Mouse (Mus musculus): ENCODE data around the gene Snx13.

Gene Snx13

GRCm38 (mm10) chr12:35046999-35047319 lies at the start of gene Snx13:
TSS of gene Snx13 (plus strand) at chr12:35047186.
- peak; percentile 93 for DNase-seq

- DNase-seq: no peak
These were observed 49.3 kb upstream of the Snx13 start for GRCm38 (mm10) chr12:34997597-34998182.

GRCm38 (mm10) chr12:34998778-34999467 lies 48.1 kb upstream of the Snx13 start:
- DNase-seq: no peak

GRCm38 (mm10) chr12:35000323-35000722 lies 46.7 kb upstream of the Snx13 start:
- DNase-seq: no peak

GRCm38 (mm10) chr12:35005748-35006147 lies 41.2 kb upstream of the Snx13 start:
- DNase-seq: no peak

GRCm38 (mm10) chr12:35007851-35008250 lies 39.1 kb upstream of the Snx13 start:
- DNase-seq: no peak

GRCm38 (mm10) chr12:35008340-35009137 lies 38.4 kb upstream of the Snx13 start:
- no peak for DNase-seq

- DNase-seq: no peak
These were observed 35.5 kb upstream of the Snx13 start for GRCm38 (mm10) chr12:35011462-35011861.

GRCm38 (mm10) chr12:35013950-35014349 lies 33.0 kb upstream of the Snx13 start:
- no peak for DNase-seq

GRCm38 (mm10) chr12:35016056-35016455 lies 30.9 kb upstream of the Snx13 start:
- DNase-seq: no peak

GRCm38 (mm10) chr12:35016481-35017250 lies 30.3 kb upstream of the Snx13 start:
- no peak for DNase-seq

- peak; percentile 7 for DNase-seq
These were observed 28.2 kb upstream of the Snx13 start for GRCm38 (mm10) chr12:35018679-35019237.

GRCm38 (mm10) chr12:35021285-35021684 lies 25.7 kb upstream of the Snx13 start:
- DNase-seq: no peak

- DNase-seq: no peak
These were observed 24.9 kb upstream of the Snx13 start for GRCm38 (mm10) chr12:35022066-35022465.

GRCm38 (mm10) chr12:35025916-35026432 lies 21.0 kb upstream of the Snx13 start:
- no peak for DNase-seq

GRCm38 (mm10) chr12:35027533-35027932 lies 19.5 kb upstream of the Snx13 start:
- no peak for DNase-seq

- no peak for DNase-seq
These were observed 8.1 kb upstream of the Snx13 start for GRCm38 (mm10) chr12:35038668-35039570.

- DNase-seq: no peak
These were observed 7.4 kb upstream of the Snx13 start for GRCm38 (mm10) chr12:35039571-35039936.

- DNase-seq: no peak
These were observed 5.0 kb upstream of the Snx13 start for GRCm38 (mm10) chr12:35041964-35042363.

- DNase-seq: no peak
These were observed 532 bp upstream of the Snx13 start for GRCm38 (mm10) chr12:35046310-35046998.
